Mouse (Mus musculus) adrenal gland, postnatal 36 days (tissue): ENCODE data around the gene Msx1. TPM values are rescaled to one million over a fixed set of nuclear protein-coding genes. Genes with fewer than 3 reads are reported as not detected.

ENCODE experiments used
- DNase-seq, 2 experiments: peaks; one replicate each; pipeline ENCODE4 v3.0.0; 2021; ENCODE audit warnings: mixed read lengths in 1 of 2
- total RNA-seq, 2 experiments: library from RNA; stranded (reverse); gene quantifications; 2 replicates each; pipeline ENCODE4 v1.2.3; 2021

Msx1 gene
- total RNA-seq, 2 experiments from 2014 or later, result 1.2 to 3.0 TPM

DNA sequence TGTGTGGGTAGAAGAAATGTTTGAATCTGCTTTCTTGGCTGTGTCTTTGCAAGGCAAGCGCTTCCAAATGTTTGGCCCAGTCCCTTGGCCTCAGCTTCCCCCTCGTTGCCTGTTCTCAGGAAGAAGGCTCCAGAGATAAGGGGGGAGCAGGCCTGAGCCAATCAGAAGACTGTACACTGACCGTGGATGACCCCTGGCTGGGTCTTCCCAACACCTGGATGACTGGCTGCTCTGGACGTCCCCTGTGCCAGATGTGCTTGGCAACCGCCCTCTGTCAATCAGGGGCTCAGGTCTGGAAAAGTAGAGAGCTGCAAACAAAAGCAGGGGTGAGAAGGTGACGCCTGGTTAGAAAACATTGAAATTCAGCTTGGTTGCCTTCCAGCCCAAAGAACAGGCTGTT is 27.1 kb downstream of the Msx1 start:
- no peak for DNase-seq

DNA sequence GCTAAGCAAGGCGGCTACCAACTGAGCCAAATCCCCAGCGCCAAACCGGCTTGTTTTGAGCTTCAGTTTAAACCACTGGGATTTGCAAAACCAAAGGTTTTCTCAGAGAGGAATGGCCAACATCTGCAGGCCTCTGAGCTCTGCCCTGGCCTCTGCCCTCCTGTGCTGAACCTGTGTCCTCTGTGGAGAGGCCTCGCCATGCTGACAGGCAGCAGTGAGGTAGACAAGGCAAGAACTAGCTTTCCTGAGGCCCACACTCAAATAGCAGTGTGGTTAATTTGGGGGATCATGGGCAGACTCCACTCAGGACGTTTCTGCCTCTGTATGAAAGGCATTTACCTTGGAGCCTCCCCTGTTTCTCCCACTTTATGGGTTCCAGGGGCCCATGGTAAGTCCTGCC is 27.6 kb downstream of the Msx1 start:
- DNase-seq, result no peak

DNA sequence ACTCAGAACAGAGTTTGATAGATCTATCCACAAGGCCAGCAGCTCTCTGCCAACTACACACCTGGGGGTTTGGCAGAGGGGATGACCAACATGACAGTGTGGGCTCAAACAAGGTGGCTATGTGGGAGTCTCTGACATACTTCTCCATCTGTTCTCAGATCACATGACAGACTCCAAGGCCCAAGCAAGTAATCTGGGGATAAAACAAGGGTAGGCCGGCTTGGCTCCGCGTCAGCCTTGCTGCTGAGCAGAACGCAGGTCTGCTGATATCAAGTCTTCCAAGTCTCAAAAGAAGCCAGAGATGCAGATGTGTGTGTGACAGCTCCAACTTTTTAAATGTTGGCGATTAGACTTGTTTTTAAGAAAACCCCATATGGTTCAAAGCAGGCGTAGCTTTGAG is 28.7 kb downstream of the Msx1 start:
- DNase-seq, result no peak

DNA sequence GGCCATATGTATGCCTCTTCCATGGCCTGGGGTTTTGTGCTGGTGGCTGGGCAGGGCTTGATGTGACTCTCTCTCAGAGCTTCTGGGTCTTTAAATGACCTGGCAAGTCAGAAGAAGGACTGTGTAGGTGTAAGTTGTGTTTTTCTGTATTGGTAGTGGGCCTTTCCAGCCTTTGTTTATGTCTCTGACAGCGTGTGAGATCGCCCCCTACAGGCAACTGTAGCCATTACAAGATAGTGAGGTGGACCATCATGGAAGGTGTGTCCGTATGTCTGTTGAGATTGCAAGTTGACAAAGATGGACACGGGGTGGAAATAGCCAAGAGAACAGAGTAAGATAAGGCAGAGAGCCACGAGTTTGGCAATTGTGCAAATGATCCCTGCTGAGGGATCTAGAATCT is 32.2 kb downstream of the Msx1 start:
- DNase-seq, result no peak

DNA sequence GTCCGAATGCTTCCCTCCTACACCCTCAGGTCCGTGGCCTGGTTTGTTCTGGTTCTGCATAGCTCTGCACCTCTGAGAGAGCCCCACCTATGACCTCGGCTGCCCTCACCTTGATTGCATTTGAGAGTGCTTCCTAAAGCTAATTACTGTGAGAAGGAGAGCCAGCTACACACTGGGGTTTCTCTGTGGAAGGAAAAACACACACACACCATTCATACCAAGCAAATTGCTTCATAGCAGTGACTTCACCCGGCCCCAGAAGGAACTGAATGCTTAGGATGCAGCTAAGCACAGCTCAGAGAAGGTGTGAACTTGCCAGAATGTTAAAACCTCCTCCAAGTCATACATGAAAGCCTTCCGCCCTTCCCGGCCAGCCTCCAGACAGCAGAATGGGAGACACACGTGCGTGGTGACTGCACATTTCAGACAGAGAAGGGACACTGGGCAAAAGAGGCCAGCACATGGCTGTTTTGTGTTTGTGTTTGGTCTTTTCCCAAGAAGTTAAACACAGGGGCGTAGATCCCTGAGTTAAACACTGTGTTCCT is 39.5 kb downstream of the Msx1 start:
- no peak for DNase-seq

DNA sequence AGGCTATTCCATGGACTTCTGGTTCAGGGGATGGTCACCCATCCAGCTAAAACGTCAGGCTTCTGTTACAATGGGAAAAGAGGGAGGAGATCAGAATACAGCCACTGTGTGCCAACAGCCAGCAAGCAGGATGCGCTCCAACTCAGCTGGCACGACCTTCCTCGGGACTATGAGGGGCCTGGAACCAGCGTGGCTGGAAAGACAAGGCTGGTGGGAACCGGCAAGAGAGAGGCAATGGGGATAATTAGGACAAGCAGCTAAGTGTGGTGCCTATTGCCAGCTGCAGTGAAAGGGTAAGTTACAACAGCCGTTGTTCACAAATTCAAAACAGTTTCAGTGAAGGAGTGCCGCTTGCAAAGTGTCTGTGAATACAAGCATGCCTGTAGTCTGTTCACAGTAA is 41.1 kb downstream of the Msx1 start:
- no peak for DNase-seq

DNA sequence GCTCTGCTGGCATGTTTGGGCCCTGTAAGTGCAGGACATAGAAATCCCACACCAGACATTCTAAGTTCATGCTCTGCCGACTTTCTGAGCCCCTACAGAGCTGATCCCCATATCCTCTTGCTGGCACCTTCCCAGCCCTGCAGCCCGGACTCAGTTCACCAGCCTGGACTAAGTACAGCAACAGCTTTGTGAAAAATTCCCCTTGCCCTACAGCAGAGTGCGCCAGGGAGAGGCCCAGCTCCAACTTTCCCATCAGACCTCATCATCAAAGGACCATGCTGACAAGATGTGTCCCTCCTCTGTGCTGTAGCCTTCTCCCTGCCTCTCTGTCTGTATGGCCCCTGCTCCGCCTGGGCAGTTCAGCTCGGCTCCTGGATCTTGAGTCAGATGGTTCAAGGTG is 48.7 kb downstream of the Msx1 start:
- DNase-seq, result no peak

DNA sequence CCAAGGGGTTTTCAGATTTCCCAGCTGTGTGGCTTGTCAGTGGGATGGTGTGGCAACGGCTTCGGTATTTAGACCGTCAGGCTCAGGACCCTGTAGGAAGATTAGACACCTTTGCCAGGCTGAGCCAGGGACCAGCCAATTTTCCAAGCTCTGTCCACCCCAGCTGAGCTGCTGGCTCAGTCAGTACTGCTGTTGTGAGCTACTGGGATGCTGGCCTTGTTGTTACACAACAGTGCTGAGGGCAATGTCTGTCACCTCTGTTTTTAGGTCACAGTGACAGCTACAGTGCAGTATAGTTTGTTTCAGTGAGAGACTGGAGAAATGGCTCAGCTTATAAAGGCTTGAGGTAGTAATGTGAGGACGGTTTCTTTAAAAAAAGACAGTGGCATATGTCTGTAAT is 50.4 kb downstream of the Msx1 start:
- no peak for DNase-seq

DNA sequence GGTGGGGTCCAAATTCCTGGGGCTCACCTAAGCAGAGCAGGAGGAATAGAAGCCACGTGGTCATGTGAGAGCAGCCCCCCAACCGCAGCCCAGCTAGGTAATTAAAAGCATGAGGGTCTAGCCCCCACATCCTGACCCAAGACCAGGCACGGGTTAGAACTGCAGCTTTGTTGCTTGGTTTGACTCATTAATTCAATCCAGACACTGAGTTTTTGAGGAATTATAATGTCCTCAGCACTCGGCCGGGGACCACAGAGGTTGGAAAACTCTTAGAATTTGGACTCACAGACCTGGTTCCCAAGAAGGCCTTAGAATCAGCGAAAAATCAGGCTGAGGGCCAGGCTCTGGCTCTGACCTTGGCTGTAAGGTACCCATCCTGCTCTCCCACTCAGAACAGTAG is 53.5 kb downstream of the Msx1 start:
- no peak for DNase-seq

Other genes starting within 250 kb of the Msx1 start
- under 1 TPM; 0.10 to 0.26 TPM for gene Stk32b, start 107.4 kb downstream of the Msx1 start, total RNA-seq
- 1 to 10 TPM; 2.2 to 2.3 TPM for gene Cytl1, start 89.1 kb downstream of the Msx1 start, total RNA-seq
- 10 to 100 TPM; 34.9 to 37.7 TPM for gene Stx18, start 214.2 kb upstream of the Msx1 start, total RNA-seq